Mouse (Mus musculus) thymus, adult 2 months (tissue): ENCODE data around the gene Pip4k2b.

Experiments used
- CTCF ChIP-seq: fragments of 200-500 bp; IDR thresholded peaks from 2 replicates; pipeline ENCODE4 v1.5.1; 2012; ENCODE audit warnings: mild to moderate bottlenecking, control low read depth, low read length, moderate library complexity, borderline replicate concordance; ENCODE audit not compliant: control insufficient read depth, poor library complexity, insufficient read depth; ENCODE audit errors: extremely low read depth
- POLR2A ChIP-seq: fragments of 200-500 bp; IDR thresholded peaks from 2 replicates; pipeline ENCODE4 v1.6.1; 2012; ENCODE audit warnings: mild to moderate bottlenecking, low read length, control low read depth, moderate library complexity; ENCODE audit not compliant: control insufficient read depth, poor library complexity, insufficient read depth; ENCODE audit errors: extremely low read depth

DNA sequence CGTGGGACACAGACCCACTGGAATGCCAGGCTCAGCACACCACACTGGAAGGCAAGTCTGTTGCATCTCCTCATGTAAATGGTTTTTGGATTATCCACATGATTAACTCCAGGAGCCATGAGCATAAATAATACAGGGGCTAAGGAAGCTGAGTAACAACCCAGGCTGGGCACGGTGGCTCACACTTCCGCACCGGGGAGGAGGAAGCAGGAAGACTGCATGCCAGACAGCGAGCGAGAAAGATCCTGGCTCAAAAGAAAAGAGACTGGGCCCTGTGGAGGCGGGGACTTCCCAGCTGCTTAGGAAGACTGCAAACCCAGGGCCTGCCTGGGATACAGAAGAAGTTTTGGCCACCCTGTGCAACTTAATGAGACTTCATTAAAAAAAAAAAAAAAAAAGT, 4.3 kb downstream of the Pip4k2b start:
- TF ChIP-seq POLR2A (no peak), CTCF (no peak)
